Mouse (Mus musculus): ENCODE results near the gene Rbck1. TPM values are rescaled to one million over a fixed set of nuclear protein-coding genes. Genes with fewer than 3 reads are reported as not detected.
A peak's percentile ranks its signal among the peaks of the same experiment; 100 is the strongest.
"Not testable (repeated sequence)": the region's sequence is repeated elsewhere in the genome, so short reads cannot be mapped to it uniquely, and the experiment has no call there.

The Rbck1 gene
- polyA plus RNA-seq, 1 experiment from 2014 or later = 52.2 TPM

GRCm38 (mm10) chr2:152294541-152294940 lies 37.9 kb downstream of the Rbck1 start:
- Histone ChIP-seq H3K4me3 (replicated peaks) (peak overlapping the region; percentile 91), H3K36me3 (0 out of 2 replicates have a peak, but pooled peaks cover 3% of the 10 kb centered on the region), H3K9ac (peak overlapping the region; percentile 93), H3K9me3 (replicated peaks) (no peaks in the 10 kb centered on the region), H3K27me3 (no peaks in the 10 kb centered on the region), H3K4me2 (peak overlapping the region; percentile 85), H3K27ac (no peak overlapping the region), H3K4me1 (replicated peaks) (peaks cover 40% of the 10 kb centered on the region)
- no peak for ATAC-seq (ENCODE audit: low read depth)
- WGBS (ENCODE audit: insufficient replicate concordance) = 34% methylated on average over 5 of the region's 5 CpGs
- DNase-seq = no peak

GRCm38 (mm10) chr2:152293727-152294475 lies 38.6 kb downstream of the Rbck1 start, which contains the start of gene Tbc1d20:
Gene Tbc1d20 (plus strand): TSS chr2:152293828.
- peaks cover 40% of the 10 kb centered on the region for H3K4me1 ChIP-seq (replicated peaks)
- peak within 1 kb of the TSS; percentile 91 for H3K4me3 ChIP-seq (replicated peaks)
- H3K9me3 ChIP-seq (replicated peaks) = no peaks in the 10 kb centered on the region
- DNase-seq (peak; percentile 88), ATAC-seq (ENCODE audit: low read depth) (peak; percentile 98)
- H3K4me2 ChIP-seq = peak within 1 kb of the TSS; percentile 85
- 0 out of 2 replicates have a peak, but pooled peaks cover 3% of the 10 kb centered on the region for H3K36me3 ChIP-seq
- peak within 1 kb of the TSS; percentile 83 for H3K27ac ChIP-seq
- WGBS (ENCODE audit: insufficient replicate concordance) = under 1% methylated on average over 69 of the region's 70 CpGs
- H3K9ac ChIP-seq = peak within 1 kb of the TSS; percentile 93
- no peaks in the 10 kb centered on the region for H3K27me3 ChIP-seq

GRCm38 (mm10) chr2:152293179-152293726 lies 39.2 kb downstream of the Rbck1 start:
- H3K27ac ChIP-seq = no peak overlapping the region
- peak overlapping the region; percentile 93 for H3K9ac ChIP-seq
- no peaks in the 10 kb centered on the region for H3K9me3 ChIP-seq (replicated peaks)
- peak overlapping the region; percentile 91 for H3K4me3 ChIP-seq (replicated peaks)
- H3K4me1 ChIP-seq (replicated peaks) = peaks cover 35% of the 10 kb centered on the region
- H3K4me2 ChIP-seq = peak overlapping the region; percentile 85
- WGBS (ENCODE audit: insufficient replicate concordance) = 1% methylated on average over 15 of the region's 15 CpGs
- ATAC-seq (ENCODE audit: low read depth) = peak; percentile 58
- no peaks in the 10 kb centered on the region for H3K27me3 ChIP-seq
- 0 out of 2 replicates have a peak, but pooled peaks cover 3% of the 10 kb centered on the region for H3K36me3 ChIP-seq
- no peak for DNase-seq

GRCm38 (mm10) chr2:152292475-152292874 lies 40.0 kb downstream of the Rbck1 start:
- ATAC-seq (ENCODE audit: low read depth) (no peak), DNase-seq (no peak)
- peaks cover 34% of the 10 kb centered on the region for H3K4me1 ChIP-seq (replicated peaks)
- H3K9ac ChIP-seq = no peak overlapping the region
- H3K9me3 ChIP-seq (replicated peaks) = no peaks in the 10 kb centered on the region
- no peaks in the 10 kb centered on the region for H3K27me3 ChIP-seq
- no peak overlapping the region for H3K27ac ChIP-seq
- H3K4me2 ChIP-seq = no peak overlapping the region
- H3K36me3 ChIP-seq = 0 out of 2 replicates have a peak, but pooled peaks cover 1% of the 10 kb centered on the region
- WGBS (ENCODE audit: insufficient replicate concordance) = 72% methylated on average over 2 of the region's 2 CpGs
- H3K4me3 ChIP-seq (replicated peaks) = no peak overlapping the region

- not testable (repeated sequence) for H3K4me2 ChIP-seq; H3K4me1 ChIP-seq (replicated peaks); DNase-seq; H3K9ac ChIP-seq; ATAC-seq (ENCODE audit: low read depth); H3K27ac ChIP-seq; H3K9me3 ChIP-seq (replicated peaks); H3K27me3 ChIP-seq; H3K4me3 ChIP-seq (replicated peaks)
- H3K36me3 ChIP-seq = peaks cover 19% of the 10 kb centered on the region
- WGBS (ENCODE audit: insufficient replicate concordance) = 63% methylated on average over 2 of the region's 2 CpGs
Observed at GRCm38 (mm10) chr2:152289623-152290022, 42.8 kb downstream of the Rbck1 start.

GRCm38 (mm10) chr2:152288046-152288445 lies 44.4 kb downstream of the Rbck1 start:
- no peak overlapping the region for H3K27ac ChIP-seq
- no peak overlapping the region for H3K4me2 ChIP-seq
- DNase-seq (no peak), ATAC-seq (ENCODE audit: low read depth) (no peak)
- peaks cover 35% of the 10 kb centered on the region for H3K36me3 ChIP-seq
- peaks cover 1% of the 10 kb centered on the region for H3K4me1 ChIP-seq (replicated peaks)
- no peak overlapping the region for H3K9ac ChIP-seq
- no peaks in the 10 kb centered on the region for H3K27me3 ChIP-seq
- no peak overlapping the region for H3K4me3 ChIP-seq (replicated peaks)
- no peaks in the 10 kb centered on the region for H3K9me3 ChIP-seq (replicated peaks)
- WGBS (ENCODE audit: insufficient replicate concordance) = 72% methylated on average over 8 of the region's 8 CpGs

GRCm38 (mm10) chr2:152287560-152287959 lies 44.9 kb downstream of the Rbck1 start:
- Histone ChIP-seq H3K9me3 (replicated peaks) (no peaks in the 10 kb centered on the region), H3K4me1 (replicated peaks) (no peaks in the 10 kb centered on the region), H3K4me2 (no peak overlapping the region), H3K27me3 (no peaks in the 10 kb centered on the region), H3K4me3 (replicated peaks) (no peak overlapping the region), H3K36me3 (peaks cover 39% of the 10 kb centered on the region), H3K9ac (no peak overlapping the region), H3K27ac (no peak overlapping the region)
- no peak for DNase-seq
- 80% methylated on average over 5 of the region's 5 CpGs for WGBS (ENCODE audit: insufficient replicate concordance)
- no peak for ATAC-seq (ENCODE audit: low read depth)

GRCm38 (mm10) chr2:152281407-152281806 lies 51.0 kb downstream of the Rbck1 start:
- Histone ChIP-seq H3K9ac (no peak overlapping the region), H3K4me3 (replicated peaks) (no peak overlapping the region), H3K27me3 (no peaks in the 10 kb centered on the region), H3K4me2 (no peak overlapping the region), H3K36me3 (peaks cover 81% of the 10 kb centered on the region), H3K4me1 (replicated peaks) (no peaks in the 10 kb centered on the region), H3K27ac (no peak overlapping the region), H3K9me3 (replicated peaks) (no peaks in the 10 kb centered on the region)
- 87% methylated on average over 3 of the region's 3 CpGs for WGBS (ENCODE audit: insufficient replicate concordance)
- DNase-seq (no peak), ATAC-seq (ENCODE audit: low read depth) (no peak)

GRCm38 (mm10) chr2:152273639-152274038 lies 58.8 kb downstream of the Rbck1 start:
- no peak for DNase-seq
- no peaks in the 10 kb centered on the region for H3K27me3 ChIP-seq
- WGBS (ENCODE audit: insufficient replicate concordance) = 82% methylated on average over 2 of the region's 2 CpGs
- no peak overlapping the region for H3K9ac ChIP-seq
- no peaks in the 10 kb centered on the region for H3K9me3 ChIP-seq (replicated peaks)
- ATAC-seq (ENCODE audit: low read depth) = no peak
- peaks cover 82% of the 10 kb centered on the region for H3K36me3 ChIP-seq
- H3K4me3 ChIP-seq (replicated peaks) = no peak overlapping the region
- H3K4me2 ChIP-seq = no peak overlapping the region
- no peak overlapping the region for H3K27ac ChIP-seq
- H3K4me1 ChIP-seq (replicated peaks) = no peaks in the 10 kb centered on the region

Measured in liver, embryonic 13.5 days (tissue).